Mouse (Mus musculus) hindlimb bud, embryonic 11.5 days (tissue): Measurements from ENCODE around the gene Cdkal1.

Source experiments
- DNase-seq: peaks from one replicate; pipeline ENCODE4 v3.0.0-alpha.2; 2012; ENCODE audit warnings: low read depth, low spot score; ENCODE audit errors: extremely low spot score

The Cdkal1 gene

DNA sequence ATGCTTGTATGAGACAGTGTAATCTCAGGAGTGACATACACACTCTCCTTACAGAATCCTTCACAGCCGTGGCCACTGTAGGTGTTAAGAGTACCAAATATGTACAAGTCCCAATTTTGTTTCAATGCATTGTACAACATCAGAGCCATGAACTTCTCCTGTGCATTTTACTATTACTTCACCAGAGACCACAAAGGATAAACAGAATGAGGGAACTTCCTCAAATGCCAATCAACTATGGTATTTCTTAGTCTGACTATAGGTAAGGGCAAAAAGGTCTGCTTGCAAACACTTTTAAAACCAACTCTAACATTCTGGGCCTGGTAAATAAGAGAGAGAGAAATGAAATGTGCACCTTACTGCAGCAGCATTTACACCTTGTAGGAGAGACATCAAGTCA is 87.4 kb downstream of the Cdkal1 start:
- no peak for DNase-seq

- no peak for DNase-seq
These were observed 87.9 kb downstream of the Cdkal1 start for GRCm38 (mm10) chr13:29767587-29767986.

DNA sequence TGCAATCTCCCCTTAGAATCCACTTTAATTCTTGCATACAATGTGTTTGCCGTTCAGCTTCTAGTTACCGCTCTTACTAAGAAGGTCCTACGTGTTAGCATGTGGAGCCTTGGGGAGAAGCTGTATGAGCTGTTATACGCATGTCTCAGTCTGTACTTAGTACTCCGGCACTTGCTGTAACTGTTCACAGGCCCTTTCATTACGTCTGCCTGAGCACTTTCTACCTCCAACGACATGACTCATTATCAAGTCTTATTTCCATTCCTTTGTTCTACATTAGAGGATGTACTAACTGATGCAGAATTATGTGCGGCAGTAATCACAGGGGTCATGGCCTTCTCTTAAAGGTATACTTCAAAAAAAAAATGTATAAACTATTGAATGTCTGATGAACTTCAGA is 89.1 kb downstream of the Cdkal1 start:
- no peak for DNase-seq

DNA sequence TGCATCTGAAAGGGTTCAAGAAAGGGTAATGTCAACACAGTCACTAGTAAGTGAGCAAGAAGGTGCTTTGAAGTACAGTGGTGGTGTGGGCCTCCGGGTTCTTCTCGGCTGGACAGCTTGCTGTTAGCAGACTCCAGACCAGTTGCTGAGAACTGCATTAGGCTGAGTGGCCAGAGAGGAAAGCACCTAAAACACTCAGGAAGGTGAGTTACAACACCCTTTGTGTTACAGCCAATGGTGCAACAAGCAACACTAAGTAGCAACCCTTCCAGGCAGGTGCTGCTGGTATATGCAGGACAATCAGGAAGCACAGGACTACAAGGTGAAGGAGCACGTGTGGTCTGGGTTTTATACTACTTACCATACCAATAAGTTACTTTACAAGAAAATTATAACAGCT is 90.2 kb downstream of the Cdkal1 start:
- no peak for DNase-seq

GRCm38 (mm10) chr13:29759691-29760467 is 95.6 kb downstream of the Cdkal1 start:
- DNase-seq = no peak

DNA sequence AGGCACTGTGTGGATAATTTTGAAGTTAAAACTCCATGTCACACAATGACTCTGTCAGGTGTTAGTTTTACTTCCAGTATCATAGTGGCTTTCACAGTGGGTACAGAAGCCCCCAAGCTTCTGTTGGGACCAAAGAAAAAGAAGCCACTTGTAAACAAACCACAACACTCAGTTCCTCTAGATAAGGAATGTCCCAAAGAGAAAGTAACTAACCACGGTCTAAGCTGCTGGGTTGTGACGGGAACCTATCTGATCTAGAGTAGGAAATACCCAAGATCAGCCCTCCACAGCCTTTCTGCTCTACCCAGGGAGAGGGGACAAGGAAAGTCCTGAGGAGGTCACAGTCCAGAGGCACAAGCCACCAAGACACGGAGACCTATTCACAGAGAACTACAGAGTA is 99.4 kb downstream of the Cdkal1 start:
- no peak for DNase-seq

DNA sequence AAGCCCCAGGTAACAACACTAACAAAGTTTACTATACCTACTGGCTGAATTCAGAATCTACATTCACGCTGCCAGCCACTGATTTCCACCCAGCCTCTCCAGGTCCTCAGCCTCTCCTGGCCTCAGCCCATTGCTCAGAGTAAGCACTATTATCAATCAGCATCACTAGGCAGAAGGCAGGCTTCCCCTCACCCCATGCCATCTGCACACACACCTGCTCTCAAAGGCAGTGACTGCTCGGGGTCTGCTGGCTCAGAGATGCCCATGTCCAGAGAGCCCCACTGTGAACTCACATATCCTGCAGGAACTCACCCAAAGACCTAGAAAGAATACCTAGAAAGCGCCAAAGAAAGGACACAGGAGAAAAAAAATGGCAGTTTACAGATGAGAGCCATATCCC is 102.2 kb downstream of the Cdkal1 start:
- no peak for DNase-seq

GRCm38 (mm10) chr13:29752061-29752460 is 103.4 kb downstream of the Cdkal1 start:
- no peak for DNase-seq

DNA sequence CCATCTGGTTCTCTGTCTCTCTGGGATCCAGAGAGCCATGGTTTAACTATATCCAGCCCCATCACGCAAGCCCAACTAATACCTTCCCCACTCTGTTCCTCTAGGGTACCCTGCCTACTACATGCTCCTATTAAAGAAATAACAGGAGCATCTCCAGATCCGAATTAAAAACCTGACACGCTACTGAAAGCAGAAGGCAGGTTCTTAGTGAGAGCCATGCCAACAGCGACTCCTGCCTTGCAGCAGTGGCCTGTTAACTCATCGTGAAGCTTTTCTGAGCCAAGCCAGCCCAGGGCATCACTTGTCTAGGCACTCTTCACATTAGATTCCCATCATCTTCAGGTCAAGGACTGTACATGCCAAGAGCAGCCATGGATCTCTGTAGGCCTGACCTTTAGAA is 104.3 kb downstream of the Cdkal1 start:
- DNase-seq = no peak

GRCm38 (mm10) chr13:29747347-29747647 is 108.2 kb downstream of the Cdkal1 start:
- peak; percentile 33 for DNase-seq

DNA sequence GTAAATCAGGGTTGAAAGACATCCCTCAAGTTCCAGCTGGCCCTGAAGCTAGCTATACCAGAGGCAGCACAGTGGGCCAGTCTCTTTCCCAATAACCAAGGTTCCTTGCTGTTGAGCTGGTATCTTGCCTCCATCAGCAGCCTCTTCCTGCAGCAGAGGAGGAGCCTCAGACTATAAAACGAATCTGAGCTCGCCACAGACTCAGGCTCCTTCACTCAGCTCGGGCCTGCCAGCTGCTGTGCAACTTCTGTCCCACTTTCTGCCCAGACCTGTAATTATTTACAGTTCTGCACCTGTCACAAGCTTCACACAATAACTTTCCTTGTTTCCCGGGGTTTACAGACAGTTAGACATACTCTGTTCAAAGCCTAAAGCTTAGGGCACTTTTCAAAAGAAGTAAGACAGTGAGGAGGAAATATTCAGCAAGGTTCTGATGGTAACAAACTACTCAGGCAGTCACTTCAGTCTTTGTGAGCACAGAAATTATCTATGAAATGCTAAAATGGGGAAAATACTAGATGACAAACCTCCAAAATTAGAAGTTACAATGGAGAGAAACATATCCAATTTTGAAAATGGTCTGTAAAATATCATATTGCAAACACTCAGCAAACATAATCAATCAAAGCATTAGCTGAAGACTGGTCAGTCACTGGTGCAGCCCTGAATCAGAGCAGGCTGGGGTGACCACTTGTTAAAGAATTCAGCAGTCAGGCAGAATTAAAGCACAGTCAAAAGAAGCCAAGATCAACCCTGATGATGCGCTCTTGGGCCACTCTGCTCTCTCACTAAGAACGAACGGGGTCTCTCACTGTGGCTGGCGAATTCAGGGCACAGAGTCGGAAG is 108.8 kb downstream of the Cdkal1 start:
- DNase-seq = no peak

- no peak for DNase-seq
These were observed 110.4 kb downstream of the Cdkal1 start for GRCm38 (mm10) chr13:29745073-29745472.

DNA sequence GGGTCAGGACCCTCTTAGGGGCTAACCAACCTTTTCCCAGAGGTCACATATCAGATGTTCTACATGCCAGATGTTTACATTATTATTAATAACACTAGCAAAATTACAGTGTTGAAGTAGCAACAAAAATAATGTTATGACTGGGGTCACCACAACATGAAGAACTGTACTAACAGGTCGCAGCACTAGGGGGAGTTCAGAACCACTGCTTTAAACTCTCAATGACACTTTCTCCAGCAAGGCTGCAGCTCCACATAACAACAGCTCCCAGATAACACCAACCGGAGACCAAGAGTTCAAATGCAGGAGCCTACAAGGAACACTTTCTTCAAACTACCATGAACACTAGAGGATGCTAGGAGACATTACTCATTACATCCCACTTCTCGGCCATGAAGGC is 111.3 kb downstream of the Cdkal1 start:
- DNase-seq = no peak

DNA sequence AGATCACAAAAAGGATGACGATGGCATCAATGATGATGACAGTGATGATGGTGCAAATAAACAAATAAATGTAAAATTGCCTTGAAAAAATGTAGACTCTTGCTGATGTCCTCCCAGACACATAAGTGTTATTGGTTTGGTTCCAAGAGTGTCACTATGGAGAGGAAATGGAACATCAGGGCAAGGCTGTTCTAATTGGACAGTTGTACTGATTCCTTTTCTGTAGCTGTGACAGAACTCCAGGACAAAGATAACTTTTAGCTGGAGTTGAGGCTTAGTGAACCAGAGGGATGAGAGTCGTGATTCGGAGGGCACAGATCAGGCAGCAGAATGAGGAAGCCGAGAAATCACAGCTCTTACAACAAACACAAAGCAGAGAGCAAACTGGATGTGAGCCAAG is 111.7 kb downstream of the Cdkal1 start:
- no peak for DNase-seq

GRCm38 (mm10) chr13:29737675-29738461 is 117.6 kb downstream of the Cdkal1 start:
- no peak for DNase-seq

DNA sequence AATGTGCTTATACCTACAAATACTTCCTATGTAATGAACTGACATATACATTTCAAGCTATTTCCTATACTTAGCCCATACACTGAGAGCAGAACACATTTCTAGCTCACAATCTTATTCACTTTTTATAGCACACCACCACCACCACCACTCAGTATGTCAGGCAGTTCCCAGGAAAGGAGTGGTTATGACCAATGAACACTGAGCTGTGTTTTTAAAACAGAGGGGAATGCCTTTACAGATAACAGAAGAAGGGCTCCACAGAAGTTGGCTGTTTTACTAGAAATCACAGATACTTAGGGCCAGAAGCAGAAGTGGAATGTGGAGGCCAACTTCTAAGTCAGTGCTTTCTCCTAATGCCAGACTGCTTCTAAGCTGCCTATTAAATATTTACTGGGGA is 121.0 kb downstream of the Cdkal1 start:
- DNase-seq = no peak

DNA sequence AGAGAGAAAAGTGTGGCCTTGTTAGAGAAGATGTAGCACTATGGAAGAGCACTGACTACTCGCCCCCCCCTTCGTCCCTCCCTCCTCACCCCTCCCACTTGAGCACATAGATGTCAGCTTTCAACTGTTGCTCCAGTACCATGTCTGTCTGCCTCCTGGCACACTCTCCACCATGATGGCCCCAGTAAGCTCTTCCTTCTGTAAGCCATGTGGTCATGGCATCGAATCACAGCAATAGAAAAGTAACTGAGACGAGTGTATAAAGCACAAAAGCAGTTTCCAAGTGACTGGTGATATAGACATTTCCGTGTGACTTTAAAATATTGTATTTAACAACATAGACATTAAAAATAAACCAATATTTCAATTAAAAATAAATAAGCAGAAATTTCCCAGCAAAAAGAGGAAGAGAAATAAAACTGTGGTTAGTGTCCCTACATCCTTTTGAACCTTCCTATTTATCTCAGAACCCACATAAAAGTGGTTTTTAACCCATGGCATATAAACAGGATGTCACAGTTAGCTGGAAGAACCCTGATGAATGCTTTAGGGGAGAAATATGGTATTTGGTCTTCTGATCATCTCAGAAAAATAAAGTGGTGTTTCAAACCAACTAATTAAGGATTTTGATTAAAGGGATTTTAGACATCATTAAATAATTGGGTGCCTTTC is 129.2 kb downstream of the Cdkal1 start:
- DNase-seq = no peak

- no peak for DNase-seq
These were observed 130.6 kb downstream of the Cdkal1 start for GRCm38 (mm10) chr13:29724855-29725254.

- DNase-seq = no peak
These were observed 132.3 kb downstream of the Cdkal1 start for GRCm38 (mm10) chr13:29723150-29723549.

DNA sequence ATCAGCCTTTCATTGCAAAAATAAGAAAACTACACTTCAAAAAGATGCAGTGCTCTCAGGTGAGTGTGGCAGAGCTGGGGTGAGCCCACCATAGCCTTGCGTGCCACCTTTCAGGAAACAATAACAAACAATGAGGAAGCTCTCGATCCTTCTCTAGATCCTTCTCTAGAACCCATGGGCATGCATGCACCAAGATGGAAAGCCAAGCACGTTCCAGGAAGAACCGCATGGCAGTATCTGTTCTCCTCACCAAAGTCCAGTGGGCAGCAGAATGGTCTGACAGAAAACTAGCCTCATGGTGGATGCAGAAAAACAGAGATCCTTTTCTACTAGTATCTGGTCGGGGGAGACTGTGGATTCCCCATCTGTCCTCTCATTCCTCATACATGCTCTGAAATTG is 134.3 kb downstream of the Cdkal1 start:
- no peak for DNase-seq

DNA sequence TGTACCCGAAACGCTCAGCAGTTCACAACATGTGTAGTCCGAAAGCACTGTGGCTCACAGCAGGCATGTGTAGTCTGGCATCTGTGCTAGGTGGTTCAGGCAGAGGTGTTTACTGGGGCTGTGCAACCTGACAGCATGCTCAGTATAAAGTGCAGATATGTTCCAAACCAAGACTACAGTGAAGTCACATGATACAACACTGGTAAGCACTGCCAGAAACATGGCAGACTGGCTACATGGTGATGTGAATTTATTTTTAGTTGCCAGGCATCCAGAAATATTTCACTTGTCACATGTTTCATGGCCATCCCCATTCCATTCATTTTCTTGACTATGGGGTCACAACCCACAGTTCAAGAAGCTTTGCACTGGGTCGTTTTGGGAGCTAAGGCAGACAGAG is 138.9 kb downstream of the Cdkal1 start:
- DNase-seq = no peak
